Mouse (Mus musculus) liver, adult 2 months (tissue): ENCODE results near the gene Smchd1.

Source experiments
- CTCF ChIP-seq: fragments of 200-500 bp; IDR thresholded peaks from 2 replicates; pipeline ENCODE4 v1.5.1; 2011; ENCODE audit warnings: low read depth, low read length, control low read depth
- POLR2A ChIP-seq: fragments of 200-500 bp; IDR thresholded peaks from 2 replicates; pipeline ENCODE4 v1.6.1; 2011; ENCODE audit warnings: low read length, control low read depth; ENCODE audit not compliant: insufficient read depth; ENCODE audit errors: extremely low read depth

GRCm38 (mm10) chr17:71380346-71380745 is 94.8 kb downstream of the Smchd1 start:
- no peak for TF ChIP-seq POLR2A
- TF ChIP-seq CTCF: no peak
